Mouse (Mus musculus) cerebellum, adult 18-20 months (tissue): ENCODE measurements at regions not wholly inside any gene's neighbourhood (a gene's known extent, or its start where the extent isn't known, plus 50 kb on each side); places are given as distances from the start of the nearest gene placed in this dataset.

ENCODE experiments used
- DNase-seq, 2 experiments: peaks; one replicate each; pipeline ENCODE4 v3.0.0; 2021

DNA sequence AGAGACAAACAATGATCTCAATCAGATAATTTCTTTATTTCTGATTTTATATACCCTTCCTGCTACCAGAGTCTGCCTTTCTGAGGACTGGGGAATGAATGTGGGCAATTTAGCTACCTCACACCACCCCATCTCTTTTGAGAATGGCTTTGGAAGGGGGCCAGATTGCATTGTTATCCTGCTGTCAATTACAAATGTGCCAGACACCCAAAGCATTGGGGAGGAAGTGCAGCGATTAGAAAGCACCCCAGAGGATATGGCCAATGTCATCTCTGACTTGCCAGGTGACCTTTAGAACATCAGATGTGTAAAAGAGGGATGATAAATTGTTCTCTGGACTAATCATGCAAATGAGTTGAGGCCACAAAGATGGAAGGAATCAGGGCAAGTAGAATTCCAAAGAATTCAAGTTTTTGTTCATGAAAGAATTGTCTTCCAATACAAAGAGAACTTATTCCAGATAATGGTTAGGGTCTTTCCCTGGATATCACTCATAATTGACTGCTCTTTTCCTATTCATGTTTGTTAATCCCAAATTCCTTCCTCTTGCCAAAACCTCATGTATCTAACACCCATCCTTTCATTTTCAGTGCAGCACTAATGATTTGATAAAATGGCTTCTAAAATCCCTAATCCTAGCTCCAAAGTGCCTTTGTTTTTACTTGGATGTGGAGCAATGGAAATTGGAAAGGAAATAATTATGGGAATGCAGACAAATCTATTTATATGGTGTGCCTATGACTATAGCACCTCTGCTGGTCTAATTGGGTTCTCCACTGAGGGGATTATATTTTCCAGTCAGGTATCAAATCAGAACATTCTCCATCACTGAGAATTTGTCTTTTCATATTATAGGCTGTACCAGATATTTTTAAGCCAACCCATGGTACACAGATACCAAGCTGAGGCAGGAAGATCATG lies 89.1 kb upstream of the Chl1 start:
- peak; percentile 2 for DNase-seq

DNA sequence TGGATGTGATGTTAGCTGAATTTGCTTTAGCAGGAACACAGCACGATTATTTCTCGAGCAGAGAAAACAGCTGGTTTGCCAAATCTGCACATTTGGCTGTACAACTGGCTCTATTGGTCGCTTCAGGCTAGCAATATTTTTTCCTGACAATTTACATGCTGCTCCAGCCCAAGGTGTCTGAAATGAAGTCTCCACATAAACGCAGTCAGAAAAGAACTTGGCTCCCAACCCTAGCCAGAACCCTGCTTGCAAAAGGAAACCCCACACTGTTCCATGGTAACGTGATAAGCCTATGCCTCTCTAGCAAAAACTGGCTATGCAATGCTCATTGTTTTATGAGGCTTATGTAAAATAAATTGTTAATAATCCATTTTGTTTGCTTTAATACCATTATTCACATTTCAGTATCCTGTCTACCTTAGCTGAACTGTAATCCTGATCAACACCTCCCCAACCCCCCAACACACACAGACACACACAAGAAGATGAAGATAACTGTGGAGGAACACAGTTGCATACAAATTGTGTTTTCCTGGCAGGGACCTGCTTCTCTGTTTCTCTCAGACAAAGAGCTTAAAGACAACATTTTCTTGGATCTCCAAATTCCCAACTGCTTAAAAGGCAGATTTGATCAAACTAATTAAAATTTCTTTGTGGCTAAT lies 79.3 kb upstream of the Chl1 start:
- DNase-seq = no peak

DNA sequence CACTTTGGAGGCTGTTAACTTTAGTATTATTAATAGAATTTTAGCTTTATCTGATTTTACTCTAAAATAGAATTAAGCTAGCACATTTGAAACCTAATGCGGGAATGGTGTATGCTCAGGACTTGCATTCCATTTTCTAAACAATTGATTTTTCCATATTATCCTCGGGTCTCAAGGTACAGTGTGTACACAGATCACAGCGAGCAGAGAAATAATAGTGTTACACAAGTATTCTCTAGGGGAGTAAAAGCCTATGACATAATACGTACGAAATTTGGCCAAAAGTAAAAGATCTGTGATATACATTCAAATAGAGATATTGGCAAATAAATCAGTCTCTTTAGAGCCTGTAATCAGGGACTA lies 78.8 kb upstream of the Chl1 start:
- DNase-seq = no peak
